Mouse (Mus musculus): Measurements from ENCODE around the gene Tmod3. TPM values are rescaled to one million over a fixed set of nuclear protein-coding genes. Genes with fewer than 3 reads are reported as not detected.

Tmod3 gene
- total and polyA plus RNA-seq, 2 experiments from 2014 or later = 35.8 to 65.5 TPM

- Histone ChIP-seq H3K9ac (replicated peaks; ENCODE audit: low read length, poor library complexity, severe bottlenecking) (no peak overlapping the region), H3K27ac (ENCODE audit: low read depth, low read length) (no peak overlapping the region), H3K27me3 (ENCODE audit: insufficient read depth, low read length) (no peaks in the 10 kb centered on the region), H3K9me3 (ENCODE audit: low read length) (no peaks in the 10 kb centered on the region), H3K36me3 (ENCODE audit: insufficient read depth, low read length) (no peaks in the 10 kb centered on the region), H3K4me3 (ENCODE audit: low read depth, low read length) (no peak overlapping the region), H3K4me1 (ENCODE audit: insufficient read depth, low read length) (peaks cover 10% of the 10 kb centered on the region; the same call in 1 of the 2 replicates), H3K4me2 (ENCODE audit: low read depth, low read length, poor library complexity, severe bottlenecking) (no peak overlapping the region)
- no peak for DNase-seq (ENCODE audit: low spot score)
- no peak for TF ChIP-seq CTCF (IDR thresholded peaks at IDR 0.05)
- no peak for ATAC-seq (ENCODE audit: low FRiP score)
These were observed 896 bp upstream of the Tmod3 start for GRCm38 (mm10) chr9:75560353-75560752.

DNA sequence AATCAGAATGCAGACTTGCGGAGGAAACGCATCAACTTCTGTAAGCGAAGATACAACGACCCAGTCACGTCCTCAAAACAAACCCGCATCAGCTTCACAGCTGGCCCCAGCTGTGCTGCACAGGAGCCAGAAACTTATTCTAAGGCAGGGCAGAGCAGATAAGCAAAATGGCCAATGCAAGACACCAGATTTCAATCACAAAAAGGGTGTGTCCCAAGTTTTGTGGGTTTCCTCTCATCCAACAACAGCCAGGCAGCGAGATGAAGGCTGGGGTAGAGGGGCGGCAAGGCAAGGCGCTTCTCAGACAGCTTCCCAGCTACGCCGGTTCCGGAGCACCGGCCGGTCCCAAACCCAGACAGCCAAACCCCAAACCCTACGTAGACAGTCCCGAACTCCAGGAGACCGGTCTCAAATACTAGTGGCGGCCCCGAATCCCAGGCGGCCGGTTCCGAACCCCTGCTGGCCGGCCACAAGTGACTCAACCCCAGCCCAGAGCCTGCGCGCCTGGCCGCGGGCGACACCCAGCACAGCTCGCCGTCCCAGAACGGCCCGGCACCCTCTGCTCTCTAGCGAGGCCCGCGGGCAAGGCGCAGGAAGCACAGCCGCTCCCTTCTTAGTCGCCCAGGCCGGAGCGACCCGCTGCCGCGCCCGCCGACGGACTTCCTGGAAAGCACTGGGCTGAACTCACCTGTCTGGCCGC, 495 bp downstream of the Tmod3 start:
- H3K4me1 ChIP-seq (ENCODE audit: insufficient read depth, low read length) = peaks cover 10% of the 10 kb centered on the region; the same call in 1 of the 2 replicates
- H3K27me3 ChIP-seq (ENCODE audit: insufficient read depth, low read length) = no peaks in the 10 kb centered on the region
- no peak for TF ChIP-seq CTCF (IDR thresholded peaks at IDR 0.05)
- WGBS = under 1% methylated on average over 45 of the region's 47 CpGs
- DNase-seq (ENCODE audit: low spot score) (no peak), ATAC-seq (ENCODE audit: low FRiP score) (peak; percentile 74)
- peak overlapping the region; percentile 83 for H3K4me2 ChIP-seq (ENCODE audit: low read depth, low read length, poor library complexity, severe bottlenecking)
- no peaks in the 10 kb centered on the region for H3K9me3 ChIP-seq (ENCODE audit: low read length)
- H3K9ac ChIP-seq (replicated peaks; ENCODE audit: low read length, poor library complexity, severe bottlenecking) = peak overlapping the region; percentile 80
- no peaks in the 10 kb centered on the region for H3K36me3 ChIP-seq (ENCODE audit: insufficient read depth, low read length)
- peak overlapping the region; percentile 91 for H3K4me3 ChIP-seq (ENCODE audit: low read depth, low read length)
- peak overlapping the region; percentile 73 for H3K27ac ChIP-seq (ENCODE audit: low read depth, low read length)

- Histone ChIP-seq H3K9me3 (ENCODE audit: low read length) (no peaks in the 10 kb centered on the region), H3K9ac (replicated peaks; ENCODE audit: low read length, poor library complexity, severe bottlenecking) (0 out of 2 replicates have a peak overlapping the region, but pooled peaks have one; percentile 80), H3K4me1 (ENCODE audit: insufficient read depth, low read length) (peaks cover 10% of the 10 kb centered on the region; the same call in 1 of the 2 replicates), H3K4me2 (ENCODE audit: low read depth, low read length, poor library complexity, severe bottlenecking) (peak overlapping the region; percentile 83), H3K4me3 (ENCODE audit: low read depth, low read length) (peak overlapping the region; percentile 91), H3K27ac (ENCODE audit: low read depth, low read length) (no peak overlapping the region), H3K36me3 (ENCODE audit: insufficient read depth, low read length) (no peaks in the 10 kb centered on the region), H3K27me3 (ENCODE audit: insufficient read depth, low read length) (no peaks in the 10 kb centered on the region)
- WGBS = 28% methylated on average over 3 of the region's 3 CpGs
- no peak for DNase-seq (ENCODE audit: low spot score)
- no peak for TF ChIP-seq CTCF (IDR thresholded peaks at IDR 0.05)
- ATAC-seq (ENCODE audit: low FRiP score) = no peak
These were observed 1.1 kb downstream of the Tmod3 start for GRCm38 (mm10) chr9:75558360-75558759.

DNA sequence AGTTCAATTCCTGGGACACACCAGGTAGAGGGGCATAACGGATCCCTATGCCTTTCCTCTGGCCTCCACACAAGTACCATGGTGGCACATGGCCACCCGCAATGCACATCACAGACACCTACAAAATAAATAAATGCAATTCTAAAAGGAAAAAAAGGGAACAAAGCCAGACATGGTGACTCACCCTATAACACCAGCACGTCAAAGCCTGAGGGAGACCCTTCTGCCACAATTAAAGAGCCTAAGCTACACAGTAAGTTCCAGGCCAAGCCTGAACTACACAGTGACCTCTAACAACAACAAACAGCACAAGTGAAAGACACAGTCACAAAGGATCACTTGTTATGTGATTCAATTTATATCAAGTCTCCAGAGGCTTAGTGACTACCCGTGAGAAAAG, 5.7 kb downstream of the Tmod3 start:
- no peaks in the 10 kb centered on the region for H3K36me3 ChIP-seq (ENCODE audit: insufficient read depth, low read length)
- no peak overlapping the region for H3K4me2 ChIP-seq (ENCODE audit: low read depth, low read length, poor library complexity, severe bottlenecking)
- H3K27ac ChIP-seq (ENCODE audit: low read depth, low read length) = no peak overlapping the region
- H3K27me3 ChIP-seq (ENCODE audit: insufficient read depth, low read length) = no peaks in the 10 kb centered on the region
- no peak overlapping the region for H3K4me3 ChIP-seq (ENCODE audit: low read depth, low read length)
- 79% methylated on average over 4 of the region's 4 CpGs for WGBS
- no peaks in the 10 kb centered on the region for H3K9me3 ChIP-seq (ENCODE audit: low read length)
- DNase-seq (ENCODE audit: low spot score) (no peak), ATAC-seq (ENCODE audit: low FRiP score) (no peak)
- TF ChIP-seq CTCF (IDR thresholded peaks at IDR 0.05) = no peak
- H3K9ac ChIP-seq (replicated peaks; ENCODE audit: low read length, poor library complexity, severe bottlenecking) = no peak overlapping the region
- H3K4me1 ChIP-seq (ENCODE audit: insufficient read depth, low read length) = peaks cover 10% of the 10 kb centered on the region; the same call in 1 of the 2 replicates

- ATAC-seq (ENCODE audit: low FRiP score) (no peak), DNase-seq (ENCODE audit: low spot score) (peak; percentile 42)
- Histone ChIP-seq H3K9me3 (ENCODE audit: low read length) (no peaks in the 10 kb centered on the region), H3K4me3 (ENCODE audit: low read depth, low read length) (no peak overlapping the region), H3K9ac (replicated peaks; ENCODE audit: low read length, poor library complexity, severe bottlenecking) (no peak overlapping the region), H3K4me2 (ENCODE audit: low read depth, low read length, poor library complexity, severe bottlenecking) (no peak overlapping the region), H3K4me1 (ENCODE audit: insufficient read depth, low read length) (no peaks in the 10 kb centered on the region), H3K27ac (ENCODE audit: low read depth, low read length) (no peak overlapping the region), H3K27me3 (ENCODE audit: insufficient read depth, low read length) (no peaks in the 10 kb centered on the region), H3K36me3 (ENCODE audit: insufficient read depth, low read length) (no peaks in the 10 kb centered on the region)
- WGBS = 39% methylated on average over 5 of the region's 5 CpGs
- peak; percentile 52 for TF ChIP-seq CTCF (IDR thresholded peaks at IDR 0.05)
These were observed 8.1 kb downstream of the Tmod3 start for GRCm38 (mm10) chr9:75551342-75551741.

DNA sequence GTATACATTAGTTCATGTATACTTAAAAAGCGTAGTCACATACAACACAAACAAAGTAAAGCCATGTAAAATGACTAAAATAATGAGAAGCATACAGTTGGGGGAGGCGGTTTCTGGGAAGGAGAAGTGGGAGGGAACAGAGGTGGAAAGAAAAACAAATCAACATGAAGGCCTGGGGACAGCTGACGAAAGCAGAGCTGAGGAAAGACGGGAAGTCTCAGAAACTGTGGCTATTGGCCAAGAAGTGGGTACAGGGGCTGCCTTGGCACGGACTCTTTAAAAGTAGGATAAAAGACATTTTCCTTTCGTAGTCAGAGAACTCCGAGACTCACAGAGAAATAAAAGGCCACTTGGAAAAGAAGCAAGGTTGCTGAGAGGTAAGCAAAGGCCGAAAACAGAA, 10.4 kb downstream of the Tmod3 start:
- Histone ChIP-seq H3K27ac (ENCODE audit: low read depth, low read length) (no peak overlapping the region), H3K9ac (replicated peaks; ENCODE audit: low read length, poor library complexity, severe bottlenecking) (no peak overlapping the region), H3K4me3 (ENCODE audit: low read depth, low read length) (no peak overlapping the region), H3K4me1 (ENCODE audit: insufficient read depth, low read length) (no peaks in the 10 kb centered on the region), H3K4me2 (ENCODE audit: low read depth, low read length, poor library complexity, severe bottlenecking) (no peak overlapping the region), H3K27me3 (ENCODE audit: insufficient read depth, low read length) (no peaks in the 10 kb centered on the region), H3K9me3 (ENCODE audit: low read length) (no peaks in the 10 kb centered on the region), H3K36me3 (ENCODE audit: insufficient read depth, low read length) (no peaks in the 10 kb centered on the region)
- 67% methylated on average over 8 of the region's 8 CpGs for WGBS
- no peak for TF ChIP-seq CTCF (IDR thresholded peaks at IDR 0.05)
- no peak for ATAC-seq (ENCODE audit: low FRiP score)
- no peak for DNase-seq (ENCODE audit: low spot score)
